Mouse (Mus musculus) midbrain, embryonic 14.5 days (tissue): Measurements from ENCODE around the gene 4921517D22Rik. TPM values are rescaled to one million over a fixed set of nuclear protein-coding genes. Genes with fewer than 3 reads are reported as not detected.
A peak's percentile ranks its signal among the peaks of the same experiment; 100 is the strongest.

Experiments
- ATAC-seq: fragments of 200-750 bp; cut with Nextera tagmentation; 2 replicates; pipeline ENCODE4 v1.8.0; 2017; ENCODE audit warnings: moderate number of reproducible peaks, moderate library complexity; ENCODE audit not compliant: low FRiP score, low TSS enrichment
- DNase-seq: peaks from one replicate; pipeline ENCODE4 v3.0.0-alpha.2; 2015
- H3K27ac ChIP-seq: fragments of 300-500 bp; sonication (generic); replicated peaks from 2 replicates; pipeline ENCODE4 v1.5.1; 2014; ENCODE audit warnings: mild to moderate bottlenecking, low read depth, low read length, moderate library complexity
- H3K27me3 ChIP-seq: fragments of 300-500 bp; sonication (generic); 2 replicates; pipeline ENCODE4 v1.6.1; 2014; ENCODE audit warnings: low read length, control low read depth, mixed read lengths; ENCODE audit not compliant: control insufficient read depth, insufficient read depth
- H3K36me3 ChIP-seq: fragments of 300-500 bp; sonication (generic); 2 replicates; pipeline ENCODE4 v1.6.1; 2014; ENCODE audit warnings: low read length, control low read depth; ENCODE audit not compliant: control insufficient read depth, insufficient read depth
- H3K4me1 ChIP-seq: fragments of 300-500 bp; sonication (generic); 2 replicates; pipeline ENCODE4 v1.6.1; 2014; ENCODE audit warnings: mild to moderate bottlenecking, antibody characterized with exemption, low read length, control low read depth; ENCODE audit not compliant: control insufficient read depth, insufficient read depth
- H3K4me2 ChIP-seq: fragments of 300-500 bp; sonication (generic); 2 replicates; pipeline ENCODE4 v1.6.1; 2014; ENCODE audit warnings: mild to moderate bottlenecking, low read length, moderate library complexity
- H3K4me3 ChIP-seq: fragments of 300-500 bp; sonication (generic); replicated peaks from 2 replicates; pipeline ENCODE4 v1.5.1; 2014; ENCODE audit warnings: low read depth, low read length
- H3K9ac ChIP-seq: fragments of 300-500 bp; sonication (generic); replicated peaks from 2 replicates; pipeline ENCODE4 v1.6.1; 2014; ENCODE audit warnings: mild to moderate bottlenecking, low read length, moderate library complexity
- H3K9me3 ChIP-seq: fragments of 300-500 bp; sonication (generic); 2 replicates; pipeline ENCODE4 v1.6.1; 2016; ENCODE audit warnings: low read length, control low read depth, mixed read lengths; ENCODE audit not compliant: control insufficient read depth
- WGBS: fragments of 180-500 bp; shearing (Covaris S2); extraction: QIAGEN DNeasy Blood & Tissue Kit; methylation state at CpG from one replicate; pipeline ENCODE4 v1.1.7; 2014; 5-methylcytosine and 5-hydroxymethylcytosine counted together
- polyA plus RNA-seq: library from polyadenylated mRNA; unstranded; fragments of >200 nt; fragmentation: Nextera tagmentation; extraction: Ambion mirVana; gene quantifications from 2 replicates; pipeline ENCODE4 v1.2.1, GENCODE M21; 2014

4921517D22Rik gene
- polyA plus RNA-seq, 1 experiment from 2014 or later: not detected

GRCm38 (mm10) chr13:59652651-59653050, 41.3 kb downstream of the 4921517D22Rik start:
- 23% methylated on average over 5 of the region's 5 CpGs for WGBS
- 0 out of 2 replicates have a peak overlapping the region, but pooled peaks have one; percentile 1 for H3K9ac ChIP-seq
- ATAC-seq (no peak; the same call in 1 of the 2 replicates), DNase-seq (peak; percentile 53)
- H3K27ac ChIP-seq: peak overlapping the region; percentile 50; the same call in 1 of the 2 replicates
- H3K4me3 ChIP-seq: no peak overlapping the region
- H3K27me3 ChIP-seq: no peaks in the 10 kb centered on the region
- H3K4me2 ChIP-seq: no peak overlapping the region
- peaks cover 19% of the 10 kb centered on the region for H3K4me1 ChIP-seq
- H3K36me3 ChIP-seq: peaks cover 22% of the 10 kb centered on the region
- H3K9me3 ChIP-seq: no peaks in the 10 kb centered on the region

- H3K4me1 ChIP-seq: peaks cover 10% of the 10 kb centered on the region; the same call in 1 of the 2 replicates
- DNase-seq (no peak), ATAC-seq (no peak)
- H3K27me3 ChIP-seq: no peaks in the 10 kb centered on the region
- H3K9me3 ChIP-seq: no peaks in the 10 kb centered on the region
- peaks cover 32% of the 10 kb centered on the region for H3K36me3 ChIP-seq
- no peak overlapping the region for H3K4me3 ChIP-seq
- H3K27ac ChIP-seq: no peak overlapping the region
- no peak overlapping the region for H3K9ac ChIP-seq
- WGBS: 82% methylated on average over 5 of the region's 5 CpGs
- H3K4me2 ChIP-seq: no peak overlapping the region
Observed at GRCm38 (mm10) chr13:59649781-59650180, 44.1 kb downstream of the 4921517D22Rik start.

GRCm38 (mm10) chr13:59648598-59648997, 45.3 kb downstream of the 4921517D22Rik start:
- peaks cover 34% of the 10 kb centered on the region for H3K36me3 ChIP-seq
- no peak for DNase-seq

GRCm38 (mm10) chr13:59647484-59647883, 46.4 kb downstream of the 4921517D22Rik start:
- H3K27me3 ChIP-seq: no peaks in the 10 kb centered on the region
- WGBS: 86% methylated on average over 6 of the region's 6 CpGs
- no peak overlapping the region for H3K9ac ChIP-seq
- ATAC-seq (no peak), DNase-seq (no peak)
- H3K4me1 ChIP-seq: 0 out of 2 replicates have a peak, but pooled peaks cover under 1% of the 10 kb centered on the region
- H3K27ac ChIP-seq: no peak overlapping the region
- no peak overlapping the region for H3K4me2 ChIP-seq
- H3K36me3 ChIP-seq: peaks cover 43% of the 10 kb centered on the region
- H3K4me3 ChIP-seq: no peak overlapping the region
- H3K9me3 ChIP-seq: no peaks in the 10 kb centered on the region

More at GRCm38 (mm10) chr13:59648598-59648997, 45.3 kb downstream of the 4921517D22Rik start:
- no peak overlapping the region for H3K4me2 ChIP-seq
- no peaks in the 10 kb centered on the region for H3K27me3 ChIP-seq
- no peak overlapping the region for H3K4me3 ChIP-seq
- 90% methylated on average over 6 of the region's 6 CpGs for WGBS
- no peak overlapping the region for H3K9ac ChIP-seq
- no peaks in the 10 kb centered on the region for H3K9me3 ChIP-seq
- peaks cover 10% of the 10 kb centered on the region; the same call in 1 of the 2 replicates for H3K4me1 ChIP-seq
- no peak for ATAC-seq
- H3K27ac ChIP-seq: no peak overlapping the region

- ATAC-seq (no peak), DNase-seq (peak; percentile 17)
- no peak overlapping the region for H3K4me2 ChIP-seq
- no peak overlapping the region for H3K9ac ChIP-seq
- H3K9me3 ChIP-seq: no peaks in the 10 kb centered on the region
- peaks cover 48% of the 10 kb centered on the region for H3K36me3 ChIP-seq
- H3K27me3 ChIP-seq: no peaks in the 10 kb centered on the region
- H3K4me1 ChIP-seq: no peaks in the 10 kb centered on the region
- no peak overlapping the region for H3K27ac ChIP-seq
- H3K4me3 ChIP-seq: no peak overlapping the region
- 18% methylated on average over 11 of the region's 11 CpGs for WGBS
Observed at GRCm38 (mm10) chr13:59646674-59647244, 47.1 kb downstream of the 4921517D22Rik start.

GRCm38 (mm10) chr13:59645491-59645890, 48.4 kb downstream of the 4921517D22Rik start:
- H3K27me3 ChIP-seq: no peaks in the 10 kb centered on the region
- no peak overlapping the region for H3K27ac ChIP-seq
- no peak overlapping the region for H3K9ac ChIP-seq
- 97% methylated on average over 3 of the region's 3 CpGs for WGBS
- no peak overlapping the region for H3K4me3 ChIP-seq
- ATAC-seq (no peak), DNase-seq (no peak)
- no peaks in the 10 kb centered on the region for H3K9me3 ChIP-seq
- H3K4me2 ChIP-seq: no peak overlapping the region
- H3K36me3 ChIP-seq: peaks cover 58% of the 10 kb centered on the region
- H3K4me1 ChIP-seq: no peaks in the 10 kb centered on the region

GRCm38 (mm10) chr13:59642818-59643217, 51.1 kb downstream of the 4921517D22Rik start:
- no peak for DNase-seq
- Histone ChIP-seq H3K4me2 (no peak overlapping the region), H3K4me1 (no peaks in the 10 kb centered on the region), H3K36me3 (peaks cover 58% of the 10 kb centered on the region), H3K4me3 (no peak overlapping the region), H3K9me3 (no peaks in the 10 kb centered on the region), H3K9ac (no peak overlapping the region), H3K27ac (no peak overlapping the region), H3K27me3 (no peaks in the 10 kb centered on the region)
- ATAC-seq: no peak
- WGBS: 97% methylated on average over 2 of the region's 2 CpGs

- ATAC-seq: no peak
- WGBS: 94% methylated on average over 6 of the region's 6 CpGs
- Histone ChIP-seq H3K9me3 (no peaks in the 10 kb centered on the region), H3K9ac (no peak overlapping the region), H3K4me1 (no peaks in the 10 kb centered on the region), H3K27ac (no peak overlapping the region), H3K4me3 (no peak overlapping the region), H3K27me3 (no peaks in the 10 kb centered on the region), H3K4me2 (no peak overlapping the region), H3K36me3 (peaks cover 78% of the 10 kb centered on the region)
- DNase-seq: no peak
Observed at GRCm38 (mm10) chr13:59640178-59640440, 53.8 kb downstream of the 4921517D22Rik start.

- H3K27me3 ChIP-seq: no peaks in the 10 kb centered on the region
- peaks cover 78% of the 10 kb centered on the region for H3K36me3 ChIP-seq
- H3K27ac ChIP-seq: no peak overlapping the region
- ATAC-seq: no peak
- H3K4me1 ChIP-seq: no peaks in the 10 kb centered on the region
- H3K9ac ChIP-seq: no peak overlapping the region
- 94% methylated on average over 16 of the region's 16 CpGs for WGBS
- no peaks in the 10 kb centered on the region for H3K9me3 ChIP-seq
- H3K4me3 ChIP-seq: no peak overlapping the region
- no peak overlapping the region for H3K4me2 ChIP-seq
- DNase-seq: no peak
Observed at GRCm38 (mm10) chr13:59639368-59640177, 54.3 kb downstream of the 4921517D22Rik start.
